Mouse (Mus musculus): ENCODE measurements around the gene Cbx1.
"Not testable (repeated sequence)": the region's sequence is repeated elsewhere in the genome, so short reads cannot be mapped to it uniquely, and the experiment has no call there.

The Cbx1 gene

GRCm38 (mm10) chr11:96839428-96839827, 50.5 kb downstream of the Cbx1 start:
- DNase-seq (ENCODE audit: low spot score): no peak

- no peak for DNase-seq (ENCODE audit: low spot score)
These were observed 51.0 kb downstream of the Cbx1 start for GRCm38 (mm10) chr11:96839877-96840276.

GRCm38 (mm10) chr11:96840290-96840689, 51.4 kb downstream of the Cbx1 start:
- DNase-seq (ENCODE audit: low spot score): no peak

- DNase-seq (ENCODE audit: low spot score): no peak
These were observed 54.7 kb downstream of the Cbx1 start for GRCm38 (mm10) chr11:96843627-96844026.

- no peak for DNase-seq (ENCODE audit: low spot score)
These were observed 58.3 kb downstream of the Cbx1 start for GRCm38 (mm10) chr11:96847240-96847639.

- DNase-seq (ENCODE audit: low spot score): no peak
These were observed 59.8 kb downstream of the Cbx1 start for GRCm38 (mm10) chr11:96848694-96849093.

GRCm38 (mm10) chr11:96849145-96849544, 60.2 kb downstream of the Cbx1 start:
- not testable (repeated sequence) for DNase-seq (ENCODE audit: low spot score)

- DNase-seq (ENCODE audit: low spot score): peak; percentile 84
These were observed 60.9 kb downstream of the Cbx1 start, which contains the start of gene Copz2 for GRCm38 (mm10) chr11:96849681-96850467. Gene Copz2, plus strand, starts transcription at chr11:96849870.

- no peak for DNase-seq (ENCODE audit: low spot score)
These were observed 68.5 kb downstream of the Cbx1 start for GRCm38 (mm10) chr11:96857446-96857845.
